Mouse (Mus musculus) stomach, postnatal 0 days (tissue): ENCODE measurements at regions not wholly inside any gene's neighbourhood (a gene's known extent, or its start where the extent isn't known, plus 50 kb on each side); places are given as distances from the start of the nearest gene placed in this dataset. TPM values are rescaled to one million over a fixed set of nuclear protein-coding genes. Genes with fewer than 3 reads are reported as not detected.

ENCODE experiments used
- ATAC-seq: fragments of 200-750 bp; cut with Nextera tagmentation; 2 replicates; pipeline ENCODE4 v1.8.0; 2017; ENCODE audit not compliant: low FRiP score, low TSS enrichment
- DNase-seq: peaks from one replicate; pipeline ENCODE4 v3.0.0-alpha.2; 2016; ENCODE audit warnings: low spot score
- H3K27ac ChIP-seq: fragments of 300-500 bp; sonication (generic); replicated peaks from 2 replicates; pipeline ENCODE4 v1.5.1; 2014; ENCODE audit warnings: mild to moderate bottlenecking, control low read depth
- H3K27me3 ChIP-seq: fragments of 300-500 bp; sonication (generic); 2 replicates; pipeline ENCODE4 v1.6.1; 2014; ENCODE audit warnings: low read length; ENCODE audit not compliant: control insufficient read depth, insufficient read depth
- H3K36me3 ChIP-seq: fragments of 300-500 bp; sonication (generic); 2 replicates; pipeline ENCODE4 v1.6.1; 2014; ENCODE audit warnings: low read length, mixed read lengths; ENCODE audit not compliant: control insufficient read depth, insufficient read depth
- H3K4me1 ChIP-seq: fragments of 300-500 bp; sonication (generic); replicated peaks from 2 replicates; pipeline ENCODE4 v1.6.1; 2014; ENCODE audit warnings: antibody characterized with exemption; ENCODE audit not compliant: control insufficient read depth, insufficient read depth
- H3K4me2 ChIP-seq: fragments of 300-500 bp; sonication (generic); replicated peaks from 2 replicates; pipeline ENCODE4 v1.6.1; 2014; ENCODE audit warnings: low read depth, mild to moderate bottlenecking, control low read depth, moderate library complexity
- H3K4me3 ChIP-seq: fragments of 300-500 bp; sonication (generic); 2 replicates; pipeline ENCODE4 v1.5.1; 2014; ENCODE audit warnings: low read depth, low read length, control low read depth
- H3K9ac ChIP-seq: fragments of 300-500 bp; sonication (generic); 2 replicates; pipeline ENCODE4 v1.6.1; 2014; ENCODE audit warnings: mild to moderate bottlenecking, low read length, control low read depth, mixed read lengths
- H3K9me3 ChIP-seq: fragments of 300-500 bp; sonication (generic); 2 replicates; pipeline ENCODE4 v1.6.1; 2016; ENCODE audit warnings: low read length; ENCODE audit not compliant: control insufficient read depth
- CTCF ChIP-seq: IDR thresholded peaks from 2 replicates; pipeline ENCODE4 v1.5.1; 2016; ENCODE audit warnings: antibody characterized with exemption, low read depth, mild to moderate bottlenecking, moderate library complexity
- EP300 ChIP-seq: optimal IDR thresholded peaks from 2 replicates; pipeline ENCODE3; 2016; ENCODE audit warnings: antibody characterized with exemption
- WGBS: fragments of 180-500 bp; shearing (Covaris S2); extraction: QIAGEN DNeasy Blood & Tissue Kit; methylation state at CpG from one replicate; pipeline ENCODE4 v1.1.7; 2014; 5-methylcytosine and 5-hydroxymethylcytosine counted together
- microRNA-seq: library from miRNA; unstranded; fragments of <30 nt; microRNA quantifications from one replicate; pipeline ENCODE4, GENCODE M21; 2016

DNA sequence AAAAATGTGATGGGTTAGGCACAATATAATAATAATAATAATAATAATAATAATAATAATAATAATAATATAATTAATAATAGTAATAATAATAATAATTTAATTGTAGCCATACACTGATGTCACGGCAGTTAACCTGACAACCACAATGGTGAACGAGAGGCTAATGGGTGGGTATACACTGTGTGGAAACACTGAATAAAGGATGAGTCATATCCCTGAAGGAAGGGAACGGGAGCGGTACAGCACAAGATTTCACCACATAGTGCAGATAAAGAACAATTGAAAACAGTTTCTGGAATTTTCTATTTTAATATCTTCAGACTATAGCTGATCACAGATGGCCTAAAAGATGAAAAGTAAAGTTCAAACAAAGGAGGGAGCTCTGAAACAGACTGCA lies 365.6 kb downstream of the Xylt1 start:
- H3K4me2 ChIP-seq = no peak overlapping the region
- 0 out of 2 replicates have a peak, but pooled peaks have one; percentile 51 for ATAC-seq
- no peaks in the 10 kb centered on the region for H3K27me3 ChIP-seq
- no peaks in the 10 kb centered on the region for H3K4me1 ChIP-seq
- no peaks in the 10 kb centered on the region for H3K9me3 ChIP-seq
- no peak overlapping the region for H3K4me3 ChIP-seq
- no peak for TF ChIP-seq EP300
- TF ChIP-seq CTCF = no peak
- WGBS = 53% methylated on average over 4 of the region's 4 CpGs
- H3K36me3 ChIP-seq = no peaks in the 10 kb centered on the region
- DNase-seq = no peak
- H3K27ac ChIP-seq = no peak overlapping the region
- H3K9ac ChIP-seq = no peak overlapping the region

DNA sequence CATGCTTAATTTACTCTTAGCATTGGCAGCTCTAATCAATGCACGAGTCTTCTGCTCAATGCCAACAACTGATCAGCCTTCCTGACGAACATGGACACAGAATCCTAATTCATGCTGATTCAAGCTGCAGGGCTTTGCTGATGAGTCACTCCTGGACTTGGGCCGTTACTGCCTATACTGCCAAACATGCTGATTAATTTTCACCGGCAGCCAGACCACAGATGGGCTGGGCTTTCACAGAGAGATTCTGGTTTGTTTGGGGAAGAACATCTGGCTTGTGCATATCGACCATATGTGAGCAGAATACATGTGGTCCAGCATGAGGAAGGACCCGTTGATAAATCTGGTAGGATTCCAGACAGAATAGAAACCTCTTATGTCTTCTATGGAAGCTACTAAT lies 358.9 kb downstream of the Xylt1 start:
- TF ChIP-seq CTCF = no peak
- no peak for TF ChIP-seq EP300
- WGBS = 31% methylated on average over 6 of the region's 6 CpGs

DNA sequence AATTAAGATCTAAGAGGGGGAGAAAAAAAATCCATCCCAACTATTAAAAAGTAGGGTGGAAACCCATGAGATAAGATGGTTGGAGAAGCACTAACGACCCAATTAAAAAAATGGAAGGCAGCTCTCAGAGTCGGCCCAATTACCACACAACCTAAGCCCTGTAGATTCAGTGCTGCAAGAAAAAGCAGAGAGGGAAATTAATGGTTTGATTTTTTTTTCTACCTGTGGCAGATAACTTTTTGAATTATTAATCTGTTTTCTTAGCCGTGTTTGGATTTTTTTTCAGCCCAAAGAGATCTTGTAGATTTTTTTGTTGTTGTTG lies 354.9 kb downstream of the Xylt1 start:
- Histone ChIP-seq H3K27me3 (no peaks in the 10 kb centered on the region), H3K9me3 (no peaks in the 10 kb centered on the region), H3K4me2 (no peak overlapping the region), H3K9ac (no peak overlapping the region), H3K27ac (no peak overlapping the region), H3K4me1 (no peaks in the 10 kb centered on the region), H3K4me3 (no peak overlapping the region), H3K36me3 (no peaks in the 10 kb centered on the region)
- ATAC-seq = no peak
- DNase-seq = no peak
- TF ChIP-seq EP300 (no peak), CTCF (no peak)
- 79% methylated on average over 3 of the region's 3 CpGs for WGBS

More for the DNA sequence above, 358.9 kb downstream of the Xylt1 start:
- 0 out of 2 replicates have a peak overlapping the region, but pooled peaks have one; percentile 1 for H3K4me2 ChIP-seq
- no peaks in the 10 kb centered on the region for H3K27me3 ChIP-seq
- no peak overlapping the region; the same call in 1 of the 2 replicates for H3K27ac ChIP-seq
- H3K9ac ChIP-seq = no peak overlapping the region
- ATAC-seq (peak; percentile 56; the same call in 1 of the 2 replicates), DNase-seq (peak; percentile 33)
- H3K9me3 ChIP-seq = no peaks in the 10 kb centered on the region
- no peak overlapping the region for H3K4me3 ChIP-seq
- H3K36me3 ChIP-seq = no peaks in the 10 kb centered on the region
- no peaks in the 10 kb centered on the region for H3K4me1 ChIP-seq

DNA sequence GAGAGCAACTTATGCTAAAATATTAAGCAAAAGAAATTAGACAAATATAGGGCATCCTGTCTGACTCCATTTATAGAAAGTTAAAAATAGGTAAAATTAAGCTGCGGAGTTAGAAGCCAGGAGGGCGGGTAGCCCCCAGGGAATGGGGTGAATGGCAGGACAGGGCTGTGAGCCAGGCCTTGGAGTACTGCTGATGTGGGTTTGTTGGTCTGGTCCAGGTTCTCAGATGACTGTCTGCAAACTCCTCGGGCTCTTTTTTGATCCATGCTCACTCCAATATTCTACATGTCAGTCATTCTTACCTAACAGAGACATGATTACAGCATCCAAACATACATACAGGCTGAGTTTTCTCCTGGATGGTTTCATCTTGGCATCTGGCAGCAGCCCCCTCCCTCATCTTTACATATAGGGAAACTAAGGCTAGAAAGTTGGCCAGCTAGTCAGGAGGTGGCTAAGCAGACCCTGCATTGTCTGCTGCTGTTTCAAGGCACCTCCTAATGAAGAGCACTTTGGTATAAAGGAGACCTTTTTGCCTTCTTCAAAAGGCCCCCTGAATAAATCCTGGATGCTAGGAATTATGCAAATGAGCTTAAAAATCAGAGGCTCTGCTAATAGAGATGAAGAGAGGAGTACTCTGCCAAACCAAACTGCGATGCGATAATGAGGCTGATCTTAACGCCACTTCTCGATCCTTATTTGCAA lies 354.4 kb downstream of the Xylt1 start:
- DNase-seq = no peak
- no peak for TF ChIP-seq EP300
- no peak for TF ChIP-seq CTCF
- H3K9ac ChIP-seq = no peak overlapping the region
- H3K4me2 ChIP-seq = no peak overlapping the region
- 85% methylated on average over 7 of the region's 7 CpGs for WGBS
- H3K9me3 ChIP-seq = no peaks in the 10 kb centered on the region
- ATAC-seq = no peak
- no peak overlapping the region for H3K4me3 ChIP-seq
- H3K27me3 ChIP-seq = no peaks in the 10 kb centered on the region
- no peaks in the 10 kb centered on the region for H3K4me1 ChIP-seq
- H3K27ac ChIP-seq = no peak overlapping the region
- no peaks in the 10 kb centered on the region for H3K36me3 ChIP-seq

DNA sequence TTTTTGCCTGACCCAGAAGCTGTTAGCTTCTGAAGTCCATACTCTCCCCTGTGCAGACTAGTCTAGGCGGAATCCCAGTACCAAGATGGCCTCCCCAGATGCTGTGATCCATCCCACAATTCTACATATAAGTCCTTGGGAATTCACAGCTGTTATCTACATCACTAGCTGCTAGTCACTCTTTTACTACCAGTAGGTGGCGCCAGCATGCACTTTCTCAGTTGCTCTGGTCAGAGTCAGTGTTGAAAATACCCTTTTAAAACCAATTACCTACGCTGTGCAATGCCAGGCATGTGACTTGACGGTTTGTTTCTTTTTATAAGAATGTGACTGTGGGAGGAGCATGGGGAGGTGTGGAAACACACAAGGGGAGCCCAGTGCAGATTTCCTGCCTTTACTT lies 348.3 kb downstream of the Xylt1 start:
- no peaks in the 10 kb centered on the region for H3K27me3 ChIP-seq
- TF ChIP-seq CTCF = peak; percentile 56
- no peak for TF ChIP-seq EP300
- H3K27ac ChIP-seq = no peak overlapping the region
- H3K4me1 ChIP-seq = no peaks in the 10 kb centered on the region
- no peak overlapping the region for H3K9ac ChIP-seq
- H3K4me3 ChIP-seq = no peak overlapping the region
- no peak overlapping the region for H3K4me2 ChIP-seq
- H3K9me3 ChIP-seq = no peaks in the 10 kb centered on the region
- 78% methylated on average over 4 of the region's 4 CpGs for WGBS
- ATAC-seq (no peak), DNase-seq (no peak)
- no peaks in the 10 kb centered on the region for H3K36me3 ChIP-seq

Small RNA genes lying in the stretch of these regions (microRNA-seq; reads per million reads assigned to microRNA genes)
- not detected for gene Gm24063
